Mouse (Mus musculus) intestine, embryonic 14.5 days (tissue): Measurements from ENCODE around the gene Ttc7b. TPM values are rescaled to one million over a fixed set of nuclear protein-coding genes. Genes with fewer than 3 reads are reported as not detected.

Experiments used
- ATAC-seq: fragments of 200-750 bp; cut with Nextera tagmentation; replicated peaks from 2 replicates; pipeline ENCODE4 v1.8.0; 2017; ENCODE audit warnings: low read depth, moderate number of reproducible peaks, moderate TSS enrichment, moderate library complexity; ENCODE audit not compliant: low FRiP score, low TSS enrichment
- DNase-seq: peaks from one replicate; pipeline ENCODE4 v3.0.0-alpha.2; 2018; ENCODE audit warnings: low spot score
- H3K27ac ChIP-seq: fragments of 300-500 bp; sonication (generic); 2 replicates; pipeline ENCODE4 v1.5.1; 2014; ENCODE audit warnings: low read depth, mild to moderate bottlenecking, control low read depth
- H3K27me3 ChIP-seq: fragments of 300-500 bp; sonication (generic); replicated peaks from 2 replicates; pipeline ENCODE4 v1.6.1; 2014; ENCODE audit warnings: low read length, control low read depth; ENCODE audit not compliant: control insufficient read depth, insufficient read depth
- H3K36me3 ChIP-seq: fragments of 300-500 bp; sonication (generic); 2 replicates; pipeline ENCODE4 v1.6.1; 2014; ENCODE audit warnings: low read length, control low read depth; ENCODE audit not compliant: control insufficient read depth, insufficient read depth
- H3K4me1 ChIP-seq: fragments of 300-500 bp; sonication (generic); replicated peaks from 2 replicates; pipeline ENCODE4 v1.6.1; 2014; ENCODE audit warnings: low read length, control low read depth, mixed read lengths; ENCODE audit not compliant: control insufficient read depth, insufficient read depth
- H3K4me2 ChIP-seq: fragments of 300-500 bp; sonication (generic); 2 replicates; pipeline ENCODE4 v1.6.1; 2014; ENCODE audit warnings: low read length
- H3K4me3 ChIP-seq: fragments of 300-500 bp; sonication (generic); 2 replicates; pipeline ENCODE4 v1.5.1; 2014; ENCODE audit warnings: low read depth, low read length, control low read depth, mixed read lengths
- H3K9ac ChIP-seq: fragments of 300-500 bp; sonication (generic); 2 replicates; pipeline ENCODE4 v1.6.1; 2014; ENCODE audit warnings: mild to moderate bottlenecking, low read length
- H3K9me3 ChIP-seq: fragments of 300-500 bp; sonication (generic); 2 replicates; pipeline ENCODE4 v1.6.1; 2016; ENCODE audit warnings: low read length, control low read depth; ENCODE audit not compliant: control insufficient read depth
- WGBS: fragments of 180-500 bp; shearing (Covaris S2); extraction: QIAGEN DNeasy Blood & Tissue Kit; methylation state at CpG from one replicate; pipeline ENCODE4 v1.1.7; 2014; 5-methylcytosine and 5-hydroxymethylcytosine counted together
- polyA plus RNA-seq: library from polyadenylated mRNA; unstranded; fragments of >200 nt; fragmentation: Nextera tagmentation; extraction: Ambion mirVana; gene quantifications from 2 replicates; pipeline ENCODE4 v1.2.1, GENCODE M21; 2014

Ttc7b gene
- polyA plus RNA-seq, 1 experiment from 2014 or later: 5.9 TPM

- no peak overlapping the region for H3K9ac ChIP-seq
- H3K4me3 ChIP-seq: no peak overlapping the region
- DNase-seq: no peak
- no peak overlapping the region for H3K27ac ChIP-seq
- 77% methylated on average over 9 of the region's 9 CpGs for WGBS
- no peak for ATAC-seq
- no peaks in the 10 kb centered on the region for H3K4me1 ChIP-seq
- no peaks in the 10 kb centered on the region for H3K9me3 ChIP-seq
- H3K36me3 ChIP-seq: no peaks in the 10 kb centered on the region
- H3K27me3 ChIP-seq: no peaks in the 10 kb centered on the region
- H3K4me2 ChIP-seq: no peak overlapping the region
These were observed 204.5 kb downstream of the Ttc7b start for GRCm38 (mm10) chr12:100316094-100316493.

GRCm38 (mm10) chr12:100315119-100315885 lies 205.3 kb downstream of the Ttc7b start:
- Histone ChIP-seq H3K4me2 (no peak overlapping the region), H3K36me3 (no peaks in the 10 kb centered on the region), H3K9ac (no peak overlapping the region), H3K27ac (no peak overlapping the region), H3K4me3 (no peak overlapping the region), H3K4me1 (no peaks in the 10 kb centered on the region), H3K27me3 (no peaks in the 10 kb centered on the region), H3K9me3 (no peaks in the 10 kb centered on the region)
- ATAC-seq: no peak
- WGBS: 69% methylated on average over 8 of the region's 8 CpGs
- DNase-seq: no peak

- DNase-seq (no peak), ATAC-seq (no peak)
- Histone ChIP-seq H3K4me2 (no peak overlapping the region), H3K36me3 (no peaks in the 10 kb centered on the region), H3K4me3 (no peak overlapping the region), H3K4me1 (no peaks in the 10 kb centered on the region), H3K27ac (no peak overlapping the region), H3K9me3 (no peaks in the 10 kb centered on the region), H3K27me3 (no peaks in the 10 kb centered on the region), H3K9ac (no peak overlapping the region)
- 49% methylated on average over 12 of the region's 12 CpGs for WGBS
These were observed 206.7 kb downstream of the Ttc7b start for GRCm38 (mm10) chr12:100313785-100314375.

GRCm38 (mm10) chr12:100313209-100313608 lies 207.4 kb downstream of the Ttc7b start:
- 69% methylated on average over 6 of the region's 6 CpGs for WGBS

GRCm38 (mm10) chr12:100310471-100311392 lies 209.9 kb downstream of the Ttc7b start:
- 66% methylated on average over 6 of the region's 6 CpGs for WGBS
- Histone ChIP-seq H3K4me2 (no peak overlapping the region), H3K27ac (no peak overlapping the region), H3K4me3 (no peak overlapping the region), H3K27me3 (no peaks in the 10 kb centered on the region), H3K9me3 (no peaks in the 10 kb centered on the region), H3K36me3 (no peaks in the 10 kb centered on the region), H3K4me1 (peaks cover 7% of the 10 kb centered on the region), H3K9ac (no peak overlapping the region)
- DNase-seq (no peak), ATAC-seq (no peak)

More at GRCm38 (mm10) chr12:100313209-100313608, 207.4 kb downstream of the Ttc7b start:
- H3K9me3 ChIP-seq: no peaks in the 10 kb centered on the region
- H3K9ac ChIP-seq: no peak overlapping the region
- no peak for DNase-seq
- no peaks in the 10 kb centered on the region for H3K4me1 ChIP-seq
- H3K27me3 ChIP-seq: no peaks in the 10 kb centered on the region
- H3K4me2 ChIP-seq: no peak overlapping the region
- no peak overlapping the region for H3K4me3 ChIP-seq
- ATAC-seq: no peak
- H3K27ac ChIP-seq: no peak overlapping the region
- H3K36me3 ChIP-seq: no peaks in the 10 kb centered on the region

- Histone ChIP-seq H3K27ac (no peak overlapping the region), H3K9ac (no peak overlapping the region), H3K4me3 (no peak overlapping the region), H3K4me1 (peaks cover 7% of the 10 kb centered on the region), H3K9me3 (no peaks in the 10 kb centered on the region), H3K4me2 (no peak overlapping the region), H3K36me3 (no peaks in the 10 kb centered on the region), H3K27me3 (no peaks in the 10 kb centered on the region)
- ATAC-seq (no peak), DNase-seq (no peak)
- 61% methylated on average over 4 of the region's 4 CpGs for WGBS
These were observed 211.4 kb downstream of the Ttc7b start for GRCm38 (mm10) chr12:100309201-100309600.

- H3K36me3 ChIP-seq: no peaks in the 10 kb centered on the region
- H3K4me2 ChIP-seq: no peak overlapping the region
- H3K9me3 ChIP-seq: no peaks in the 10 kb centered on the region
- DNase-seq (no peak), ATAC-seq (peak; percentile 57; the same call in 1 of the 2 replicates)
- peaks cover 7% of the 10 kb centered on the region for H3K4me1 ChIP-seq
- H3K27ac ChIP-seq: no peak overlapping the region
- no peaks in the 10 kb centered on the region for H3K27me3 ChIP-seq
- WGBS: 53% methylated on average over 8 of the region's 8 CpGs
- H3K9ac ChIP-seq: no peak overlapping the region
- H3K4me3 ChIP-seq: no peak overlapping the region
These were observed 212.9 kb downstream of the Ttc7b start for GRCm38 (mm10) chr12:100307501-100308260.

GRCm38 (mm10) chr12:100306336-100306735 lies 214.3 kb downstream of the Ttc7b start:
- Histone ChIP-seq H3K4me2 (no peak overlapping the region), H3K27ac (no peak overlapping the region), H3K9me3 (no peaks in the 10 kb centered on the region), H3K9ac (no peak overlapping the region), H3K36me3 (peaks cover 4% of the 10 kb centered on the region; the same call in 1 of the 2 replicates), H3K4me3 (no peak overlapping the region), H3K4me1 (peaks cover 7% of the 10 kb centered on the region), H3K27me3 (no peaks in the 10 kb centered on the region)
- WGBS: 62% methylated on average over 1 of the region's 1 CpGs
- no peak for DNase-seq
- no peak for ATAC-seq
